Mouse (Mus musculus) liver, adult 2 months (tissue): ENCODE results near the gene Zbtb25. TPM values are rescaled to one million over a fixed set of nuclear protein-coding genes. Genes with fewer than 3 reads are reported as not detected.

Source experiments
- DNase-seq: peaks from one replicate; pipeline ENCODE4 v3.0.0-alpha.2; 2011; ENCODE audit warnings: low read depth, low spot score; ENCODE audit errors: extremely low read depth
- H3K27ac ChIP-seq: fragments of 200-500 bp; replicated peaks from 2 replicates; pipeline ENCODE4 v1.5.1; 2012; ENCODE audit warnings: low read depth, mild to moderate bottlenecking, control low read depth, inconsistent platforms, low read length; ENCODE audit not compliant: insufficient read depth
- H3K27me3 ChIP-seq: fragments of 200-500 bp; 2 replicates; pipeline ENCODE4 v1.6.1; 2012; ENCODE audit warnings: mild to moderate bottlenecking, moderate library complexity, low read length, inconsistent platforms; ENCODE audit not compliant: control insufficient read depth, insufficient read depth
- H3K36me3 ChIP-seq: fragments of 200-500 bp; 2 replicates; pipeline ENCODE4 v1.6.1; 2012; ENCODE audit warnings: low read length, inconsistent platforms; ENCODE audit not compliant: control insufficient read depth, insufficient read depth
- H3K4me1 ChIP-seq: fragments of 200-500 bp; 2 replicates; pipeline ENCODE4 v1.6.1; 2011; ENCODE audit warnings: low read length; ENCODE audit not compliant: control insufficient read depth, insufficient read depth
- H3K4me3 ChIP-seq: fragments of 200-500 bp; 2 replicates; pipeline ENCODE4 v1.5.1; 2011; ENCODE audit warnings: low read depth, mild to moderate bottlenecking, control low read depth, low read length, moderate library complexity; ENCODE audit not compliant: insufficient read depth
- H3K79me2 ChIP-seq: fragments of 200-500 bp; 2 replicates; pipeline ENCODE4 v1.6.1; 2012; ENCODE audit warnings: inconsistent platforms, mild to moderate bottlenecking, low read length, moderate library complexity; ENCODE audit not compliant: control insufficient read depth, insufficient read depth
- H3K9ac ChIP-seq: fragments of 200-500 bp; 2 replicates; pipeline ENCODE4 v1.6.1; 2012; ENCODE audit warnings: low read depth, mild to moderate bottlenecking, control low read depth, inconsistent platforms, low read length
- CTCF ChIP-seq: fragments of 200-500 bp; IDR thresholded peaks from 2 replicates; pipeline ENCODE4 v1.5.1; 2011; ENCODE audit warnings: low read depth, low read length, control low read depth
- POLR2A ChIP-seq: fragments of 200-500 bp; IDR thresholded peaks from 2 replicates; pipeline ENCODE4 v1.6.1; 2011; ENCODE audit warnings: low read length, control low read depth; ENCODE audit not compliant: insufficient read depth; ENCODE audit errors: extremely low read depth
- WGBS: fragments of 180-500 bp; shearing (Covaris S2); methylation state at CpG from one replicate; pipeline ENCODE4 v1.1.7; 2018; 5-methylcytosine and 5-hydroxymethylcytosine counted together
- polyA plus RNA-seq: library from polyadenylated mRNA; depleted of rRNA; stranded (reverse); fragments of >200 nt; gene quantifications from 2 replicates; pipeline ENCODE4 v1.2.3, GENCODE M21; 2012
- total RNA-seq: library from RNA; depleted of rRNA; stranded (reverse); fragments of >200 nt; gene quantifications from 2 replicates; pipeline ENCODE4 v1.2.3, GENCODE M21; 2014

The Zbtb25 gene
- total and polyA plus RNA-seq, 2 experiments: 1.0 to 2.3 TPM

GRCm38 (mm10) chr12:76376649-76377048 lies 7.2 kb upstream of the Zbtb25 start:
- TF ChIP-seq CTCF: peak; percentile 74
- TF ChIP-seq POLR2A: no peak
- Histone ChIP-seq H3K9ac (no peak overlapping the region), H3K79me2 (peaks cover 61% of the 10 kb centered on the region), H3K27me3 (no peaks in the 10 kb centered on the region), H3K27ac (no peak overlapping the region), H3K4me1 (peaks cover 12% of the 10 kb centered on the region), H3K36me3 (no peaks in the 10 kb centered on the region), H3K4me3 (no peak overlapping the region)
- DNase-seq: peak; percentile 26
- 54% methylated on average over 7 of the region's 7 CpGs for WGBS

GRCm38 (mm10) chr12:76375506-76375905 lies 6.1 kb upstream of the Zbtb25 start:
- 94% methylated on average over 3 of the region's 3 CpGs for WGBS
- Histone ChIP-seq H3K4me3 (no peak overlapping the region), H3K9ac (no peak overlapping the region), H3K27me3 (no peaks in the 10 kb centered on the region), H3K27ac (no peak overlapping the region), H3K4me1 (peaks cover 12% of the 10 kb centered on the region), H3K79me2 (peaks cover 54% of the 10 kb centered on the region), H3K36me3 (no peaks in the 10 kb centered on the region)
- DNase-seq: no peak
- TF ChIP-seq CTCF: no peak
- TF ChIP-seq POLR2A: no peak

- no peak overlapping the region for H3K4me3 ChIP-seq
These were observed 5.5 kb upstream of the Zbtb25 start for GRCm38 (mm10) chr12:76374911-76375310.

GRCm38 (mm10) chr12:76373991-76374390 lies 4.6 kb upstream of the Zbtb25 start:
- Histone ChIP-seq H3K9ac (no peak overlapping the region), H3K27me3 (no peaks in the 10 kb centered on the region), H3K36me3 (no peaks in the 10 kb centered on the region), H3K79me2 (peaks cover 43% of the 10 kb centered on the region; the same call in 1 of the 2 replicates), H3K27ac (no peak overlapping the region), H3K4me1 (peaks cover 9% of the 10 kb centered on the region; the same call in 1 of the 2 replicates), H3K4me3 (no peak overlapping the region)
- DNase-seq: no peak
- WGBS: 87% methylated on average over 6 of the region's 6 CpGs
- TF ChIP-seq CTCF (no peak), POLR2A (no peak)

More at GRCm38 (mm10) chr12:76374911-76375310, 5.5 kb upstream of the Zbtb25 start:
- no peak overlapping the region for H3K9ac ChIP-seq
- DNase-seq: no peak
- H3K27ac ChIP-seq: no peak overlapping the region
- no peaks in the 10 kb centered on the region for H3K27me3 ChIP-seq
- H3K79me2 ChIP-seq: peaks cover 48% of the 10 kb centered on the region
- peaks cover 9% of the 10 kb centered on the region; the same call in 1 of the 2 replicates for H3K4me1 ChIP-seq
- WGBS: 90% methylated on average over 4 of the region's 4 CpGs
- H3K36me3 ChIP-seq: no peaks in the 10 kb centered on the region
- TF ChIP-seq POLR2A (no peak), CTCF (no peak)

- 62% methylated on average over 6 of the region's 7 CpGs for WGBS
- Histone ChIP-seq H3K9ac (no peak overlapping the region), H3K36me3 (no peaks in the 10 kb centered on the region), H3K79me2 (peaks cover 41% of the 10 kb centered on the region; the same call in 1 of the 2 replicates), H3K4me1 (peaks cover 7% of the 10 kb centered on the region; the same call in 1 of the 2 replicates), H3K4me3 (no peak overlapping the region), H3K27ac (no peak overlapping the region), H3K27me3 (no peaks in the 10 kb centered on the region)
- DNase-seq: no peak
- no peak for TF ChIP-seq POLR2A
- peak; percentile 6; the same call in 1 of the 2 replicates for TF ChIP-seq CTCF
These were observed 3.7 kb upstream of the Zbtb25 start for GRCm38 (mm10) chr12:76372881-76373818.

- H3K36me3 ChIP-seq: no peaks in the 10 kb centered on the region
These were observed 2.6 kb upstream of the Zbtb25 start for GRCm38 (mm10) chr12:76372046-76372445.

More at GRCm38 (mm10) chr12:76372046-76372445, 2.6 kb upstream of the Zbtb25 start:
- no peaks in the 10 kb centered on the region for H3K27me3 ChIP-seq
- H3K9ac ChIP-seq: no peak overlapping the region
- H3K79me2 ChIP-seq: peaks cover 34% of the 10 kb centered on the region; the same call in 1 of the 2 replicates
- no peak for TF ChIP-seq CTCF
- TF ChIP-seq POLR2A: no peak
- WGBS: 58% methylated on average over 7 of the region's 7 CpGs
- no peak overlapping the region for H3K4me3 ChIP-seq
- no peak for DNase-seq
- no peak overlapping the region for H3K27ac ChIP-seq
- peaks cover 3% of the 10 kb centered on the region; the same call in 1 of the 2 replicates for H3K4me1 ChIP-seq
